Mouse (Mus musculus) MEL (cell line): ENCODE measurements at regions not wholly inside any gene's neighbourhood (a gene's known extent, or its start where the extent isn't known, plus 50 kb on each side); places are given as distances from the start of the nearest gene placed in this dataset.

Experiments
- DNase-seq: peaks from one replicate; pipeline ENCODE4 v3.0.0; 2011; ENCODE audit warnings: low read depth, low spot score
- H3K27ac ChIP-seq: 2 replicates; pipeline ENCODE4 v1.5.1; 2012; ENCODE audit warnings: low read depth, mild to moderate bottlenecking, control low read depth, low read length, moderate library complexity; ENCODE audit not compliant: control insufficient read depth
- H3K27me3 ChIP-seq, 2 experiments: fragments of 150-350 bp in 1 of 2; sonication (generic) in 1 of 2; 2 replicates each; pipeline ENCODE4 v1.6.1; 2012; ENCODE audit warnings: low read length in 2 of 2, mild to moderate bottlenecking in 2 of 2, improper control_type of control experiment in 1 of 2, moderate library complexity in 1 of 2; ENCODE audit not compliant: insufficient read depth in 2 of 2, control insufficient read depth in 1 of 2
- H3K36me3 ChIP-seq, 2 experiments: 2 replicates each; pipeline ENCODE4 v1.6.1; 2012 to 2014; ENCODE audit warnings: low read length in 2 of 2, improper control_type of control experiment in 1 of 2, inconsistent platforms in 1 of 2, mild to moderate bottlenecking in 1 of 2; ENCODE audit not compliant: insufficient read depth in 2 of 2, control insufficient read depth in 1 of 2
- H3K4me1 ChIP-seq, 2 experiments: fragments of 150-350 bp in 1 of 2; sonication (generic) in 1 of 2; 2 replicates each; pipeline ENCODE4 v1.6.1; 2012; ENCODE audit warnings: low read length in 2 of 2, improper control_type of control experiment in 1 of 2, mild to moderate bottlenecking in 1 of 2; ENCODE audit not compliant: insufficient read depth in 2 of 2, control insufficient read depth in 1 of 2
- H3K4me3 ChIP-seq, 2 experiments: fragments of 150-350 bp in 1 of 2; sonication (generic) in 1 of 2; 2 replicates each; pipeline ENCODE4 v1.5.1; 2012; ENCODE audit warnings: low read depth in 2 of 2, low read length in 2 of 2, mild to moderate bottlenecking in 2 of 2, moderate library complexity in 2 of 2, control low read depth in 1 of 2, improper control_type of control experiment in 1 of 2; ENCODE audit not compliant: control insufficient read depth in 1 of 2, insufficient read depth in 1 of 2
- H3K79me2 ChIP-seq: 2 replicates; pipeline ENCODE4 v1.6.1; 2012; ENCODE audit warnings: mild to moderate bottlenecking, low read length, moderate library complexity; ENCODE audit not compliant: control insufficient read depth, poor library complexity, insufficient read depth
- H3K9ac ChIP-seq: 2 replicates; pipeline ENCODE4 v1.6.1; 2012; ENCODE audit warnings: low read depth, mild to moderate bottlenecking, control low read depth, low read length, moderate library complexity; ENCODE audit not compliant: control insufficient read depth, poor library complexity, severe bottlenecking
- H3K9me3 ChIP-seq: fragments of 150-350 bp; sonication (generic); replicated peaks from 2 replicates; pipeline ENCODE4 v1.6.1; 2012; ENCODE audit warnings: mild to moderate bottlenecking, low read length, improper control_type of control experiment, moderate library complexity; ENCODE audit not compliant: insufficient read depth
- BHLHE40 ChIP-seq: IDR thresholded peaks from 2 replicates; pipeline ENCODE4 v1.6.1; 2012; ENCODE audit warnings: low read depth, mild to moderate bottlenecking, inconsistent platforms, low read length, improper control_type of control experiment, borderline replicate concordance
- CHD2 ChIP-seq: IDR thresholded peaks from 2 replicates; pipeline ENCODE4 v1.6.1; 2011; ENCODE audit warnings: low read length, improper control_type of control experiment
- CTCF ChIP-seq, 3 experiments: IDR thresholded peaks in 2 of 3; conservative IDR thresholded peaks in 1 of 3; 2 replicates each; pipeline ENCODE4 v1.5.1; 2011 to 2012; ENCODE audit warnings: low read length in 3 of 3, low read depth in 2 of 3, mild to moderate bottlenecking in 2 of 3, improper control_type of control experiment in 1 of 3, inconsistent platforms in 1 of 3, mixed read lengths in 1 of 3, moderate library complexity in 1 of 3; ENCODE audit not compliant: control insufficient read depth in 1 of 3, insufficient read depth in 1 of 3, poor library complexity in 1 of 3, severe bottlenecking in 1 of 3
- E2F4 ChIP-seq: IDR thresholded peaks from 2 replicates; pipeline ENCODE4 v1.6.1; 2011; ENCODE audit warnings: low read depth, low read length, improper control_type of control experiment, borderline replicate concordance
- GATA1 ChIP-seq: IDR thresholded peaks from 2 replicates; pipeline ENCODE4 v1.6.1; 2011; ENCODE audit warnings: low read depth, low read length, improper control_type of control experiment
- HCFC1 ChIP-seq: IDR thresholded peaks from 2 replicates; pipeline ENCODE4 v1.6.1; 2012; ENCODE audit warnings: low read depth, mild to moderate bottlenecking, inconsistent platforms, low read length, improper control_type of control experiment, moderate library complexity
- JUND ChIP-seq: IDR thresholded peaks from 2 replicates; pipeline ENCODE4 v1.6.1; 2011; ENCODE audit warnings: low read depth, mild to moderate bottlenecking, improper control_type of control experiment, low read length
- KAT2A ChIP-seq: conservative IDR thresholded peaks from 2 replicates; pipeline ENCODE4 v1.6.1; 2012; ENCODE audit warnings: low read depth, low read length, improper control_type of control experiment, inconsistent platforms
- MAFK ChIP-seq: IDR thresholded peaks from 2 replicates; pipeline ENCODE4 v1.6.1; 2011; ENCODE audit warnings: low read depth, mild to moderate bottlenecking, low read length, improper control_type of control experiment, borderline replicate concordance
- MAZ ChIP-seq: IDR thresholded peaks from 2 replicates; pipeline ENCODE4 v1.6.1; 2012; ENCODE audit warnings: low read depth, mild to moderate bottlenecking, inconsistent platforms, low read length, improper control_type of control experiment
- MXI1 ChIP-seq: IDR thresholded peaks from 2 replicates; pipeline ENCODE4 v1.6.1; 2011; ENCODE audit warnings: mild to moderate bottlenecking, low read depth, low read length, improper control_type of control experiment
- MYB ChIP-seq: IDR thresholded peaks from 2 replicates; pipeline ENCODE4 v1.6.1; 2011; ENCODE audit warnings: mild to moderate bottlenecking, low read depth, low read length, improper control_type of control experiment
- MYC ChIP-seq: IDR thresholded peaks from 2 replicates; pipeline ENCODE4 v1.6.1; 2011; ENCODE audit warnings: low read depth, mild to moderate bottlenecking, low read length, improper control_type of control experiment, moderate library complexity
- NELFE ChIP-seq: IDR thresholded peaks from 2 replicates; pipeline ENCODE4 v1.6.1; 2011; ENCODE audit warnings: low read depth, low read length, improper control_type of control experiment
- NRF1 ChIP-seq: IDR thresholded peaks from 2 replicates; pipeline ENCODE4 v1.6.1; 2014; ENCODE audit warnings: low read depth, mild to moderate bottlenecking, inconsistent platforms, low read length, improper control_type of control experiment, moderate library complexity; ENCODE audit not compliant: poor library complexity, insufficient read depth, severe bottlenecking
- POLR2A ChIP-seq, 2 experiments: IDR thresholded peaks; 2 replicates each; pipeline ENCODE4 v1.6.1; 2011 to 2012; ENCODE audit warnings: low read length in 2 of 2, mild to moderate bottlenecking in 2 of 2, control low read depth in 1 of 2, improper control_type of control experiment in 1 of 2, low read depth in 1 of 2, moderate library complexity in 1 of 2; ENCODE audit not compliant: control insufficient read depth in 1 of 2, insufficient read depth in 1 of 2, poor library complexity in 1 of 2
- POLR2AphosphoS2 ChIP-seq: IDR thresholded peaks from 2 replicates; pipeline ENCODE4 v1.6.1; 2011; ENCODE audit warnings: low read length, improper control_type of control experiment
- RAD21 ChIP-seq: IDR thresholded peaks from 2 replicates; pipeline ENCODE4 v1.6.1; 2011; ENCODE audit warnings: mild to moderate bottlenecking, low read depth, low read length, improper control_type of control experiment
- RCOR1 ChIP-seq: IDR thresholded peaks from 2 replicates; pipeline ENCODE4 v1.6.1; 2012; ENCODE audit warnings: low read depth, mild to moderate bottlenecking, inconsistent platforms, low read length, improper control_type of control experiment
- SMC3 ChIP-seq: IDR thresholded peaks from 2 replicates; pipeline ENCODE4 v1.6.1; 2011; ENCODE audit warnings: low read depth, low read length, improper control_type of control experiment
- TAL1 ChIP-seq: IDR thresholded peaks from 2 replicates; pipeline ENCODE4 v1.6.1; 2012; ENCODE audit warnings: mild to moderate bottlenecking, inconsistent platforms, low read length, moderate library complexity, mixed read lengths
- USF1 ChIP-seq: IDR thresholded peaks from 2 replicates; pipeline ENCODE4 v1.6.1; 2014; ENCODE audit warnings: low read depth, mild to moderate bottlenecking, inconsistent platforms, low read length, improper control_type of control experiment, moderate library complexity
- USF2 ChIP-seq, 2 experiments: IDR thresholded peaks; 2 replicates each; pipeline ENCODE4 v1.6.1; 2011 to 2012; ENCODE audit warnings: improper control_type of control experiment in 2 of 2, low read length in 2 of 2, borderline replicate concordance in 1 of 2, inconsistent platforms in 1 of 2, low read depth in 1 of 2, mild to moderate bottlenecking in 1 of 2; ENCODE audit not compliant: insufficient read depth in 1 of 2
- ZC3H11A ChIP-seq: IDR thresholded peaks from 2 replicates; pipeline ENCODE4 v1.6.1; 2012; ENCODE audit warnings: low read depth, mild to moderate bottlenecking, inconsistent platforms, low read length, improper control_type of control experiment
- ZKSCAN1 ChIP-seq: IDR thresholded peaks from 2 replicates; pipeline ENCODE4 v1.6.1; 2012; ENCODE audit warnings: low read depth, mild to moderate bottlenecking, inconsistent platforms, low read length, improper control_type of control experiment, moderate library complexity
- ZNF384 ChIP-seq: IDR thresholded peaks from 2 replicates; pipeline ENCODE4 v1.6.1; 2012; ENCODE audit warnings: low read depth, mild to moderate bottlenecking, inconsistent platforms, low read length, improper control_type of control experiment

DNA sequence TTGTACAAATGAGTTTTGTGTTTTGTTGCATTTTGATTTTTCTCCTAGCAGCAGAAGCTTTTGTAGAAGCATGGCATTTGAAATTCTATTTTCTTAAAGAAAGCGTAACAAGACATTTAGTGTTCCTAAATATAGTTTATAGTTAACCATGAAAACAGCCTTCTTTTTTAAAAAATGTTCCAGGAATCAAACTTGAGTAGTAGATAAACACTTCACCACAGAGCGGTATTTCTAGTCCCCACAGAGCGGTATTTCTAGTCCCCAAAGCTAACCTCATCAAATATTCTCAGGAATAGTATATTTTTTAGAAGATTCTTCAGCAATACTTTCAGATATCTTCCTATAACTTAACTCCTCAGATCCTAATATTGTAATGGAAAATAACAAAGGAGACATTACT is 2146.6 kb downstream of the 9330182O14Rik start:
- Histone ChIP-seq H3K9ac (no peak overlapping the region), H3K79me2 (no peaks in the 10 kb centered on the region), H3K36me3 (peaks cover 0 to 9% of the 10 kb centered on the region in 2 experiments; a peak in 2 of 4 replicates), H3K27me3 (no peaks in the 10 kb centered on the region), H3K27ac (no peak overlapping the region), H3K4me3 (no peak overlapping the region), H3K4me1 (peaks cover 4 to 10% of the 10 kb centered on the region in 2 experiments; a peak in 3 of 4 replicates), H3K9me3 (no peaks in the 10 kb centered on the region)
- no peak for TF ChIP-seq KAT2A
- no peak for TF ChIP-seq MAFK
- TF ChIP-seq MAZ = no peak
- TF ChIP-seq CTCF (IDR thresholded peaks at IDR 0.05 in 2 of 3, conservative IDR thresholded peaks at IDR 0.05 in 1 of 3; ENCODE audit: control insufficient read depth in 1 of 3, insufficient read depth in 1 of 3, low read depth in 2 of 3, low read length in 3 of 3, poor library complexity in 1 of 3, severe bottlenecking in 1 of 3) = no peak
- no peak for TF ChIP-seq GATA1
- TF ChIP-seq USF1 = no peak
- no peak for TF ChIP-seq SMC3
- TF ChIP-seq RCOR1 = no peak
- no peak for TF ChIP-seq ZNF384
- DNase-seq = no peak

GRCm38 (mm10) chr15:42296406-42296805 is 2162.2 kb downstream of the 9330182O14Rik start:
- Histone ChIP-seq H3K4me1 (peaks cover 2% of the 10 kb centered on the region in 2 experiments; a peak in 2 of 4 replicates), H3K36me3 (peaks cover 0 to 4% of the 10 kb centered on the region in 2 experiments; a peak in 2 of 4 replicates), H3K27ac (no peak overlapping the region), H3K9me3 (no peaks in the 10 kb centered on the region), H3K9ac (no peak overlapping the region), H3K4me3 (no peak overlapping the region), H3K27me3 (no peaks in the 10 kb centered on the region), H3K79me2 (no peaks in the 10 kb centered on the region)
- DNase-seq = no peak
- no peak for TF ChIP-seq POLR2A (IDR thresholded peaks at IDR 0.05; ENCODE audit: control insufficient read depth in 1 of 2, insufficient read depth in 1 of 2, low read depth in 1 of 2, low read length in 2 of 2, poor library complexity in 1 of 2)
- no peak for TF ChIP-seq GATA1
- TF ChIP-seq USF2 (IDR thresholded peaks at IDR 0.05; ENCODE audit: borderline replicate concordance in 1 of 2, insufficient read depth in 1 of 2, low read depth in 1 of 2, low read length in 2 of 2) = no peak
- TF ChIP-seq MYC = no peak
- no peak for TF ChIP-seq ZNF384
- no peak for TF ChIP-seq NELFE
- TF ChIP-seq RAD21 = no peak
- TF ChIP-seq CHD2 = no peak
- TF ChIP-seq RCOR1 = no peak

DNA sequence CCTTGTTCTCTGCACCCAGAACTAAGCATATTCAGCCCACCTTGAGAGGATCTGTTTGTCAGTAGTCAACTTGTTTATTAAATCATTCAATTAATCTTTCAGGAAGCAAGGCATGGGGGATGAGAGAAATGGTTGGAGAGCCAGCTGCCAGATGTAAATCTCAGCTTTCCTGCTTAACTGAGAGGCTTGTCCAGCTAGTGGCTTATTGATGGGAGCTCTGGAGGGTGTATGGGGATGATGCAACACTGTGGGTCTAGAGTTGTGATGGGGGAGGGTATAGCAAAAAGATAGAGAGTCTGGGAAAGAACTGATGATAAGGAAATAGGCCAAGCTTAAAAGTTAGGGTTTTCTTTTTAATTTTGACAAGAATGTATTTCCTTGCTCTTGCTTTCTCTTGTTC is 2163.3 kb downstream of the 9330182O14Rik start:
- no peaks in the 10 kb centered on the region for H3K27me3 ChIP-seq
- H3K36me3 ChIP-seq = peaks cover 0 to 4% of the 10 kb centered on the region in 2 experiments; a peak in 2 of 4 replicates
- peaks cover 2% of the 10 kb centered on the region in 2 experiments; a peak in 2 of 4 replicates for H3K4me1 ChIP-seq
- no peak overlapping the region for H3K4me3 ChIP-seq
- no peaks in the 10 kb centered on the region for H3K79me2 ChIP-seq
- no peaks in the 10 kb centered on the region for H3K9me3 ChIP-seq
- H3K27ac ChIP-seq = no peak overlapping the region
- DNase-seq = no peak
- no peak for TF ChIP-seq BHLHE40
- TF ChIP-seq HCFC1 = no peak
- no peak for TF ChIP-seq ZKSCAN1
- TF ChIP-seq POLR2A (IDR thresholded peaks at IDR 0.05; ENCODE audit: control insufficient read depth in 1 of 2, insufficient read depth in 1 of 2, low read depth in 1 of 2, low read length in 2 of 2, poor library complexity in 1 of 2) = no peak
- TF ChIP-seq MYB = no peak
- no peak for TF ChIP-seq JUND
- no peak for TF ChIP-seq GATA1
- TF ChIP-seq POLR2AphosphoS2 = no peak
- TF ChIP-seq ZC3H11A = no peak
- no peak for TF ChIP-seq MXI1
- no peak for TF ChIP-seq E2F4
- TF ChIP-seq CTCF (IDR thresholded peaks at IDR 0.05 in 2 of 3, conservative IDR thresholded peaks at IDR 0.05 in 1 of 3; ENCODE audit: control insufficient read depth in 1 of 3, insufficient read depth in 1 of 3, low read depth in 2 of 3, low read length in 3 of 3, poor library complexity in 1 of 3, severe bottlenecking in 1 of 3) = no peak
- TF ChIP-seq MAZ = no peak
- TF ChIP-seq TAL1 = no peak
- no peak for TF ChIP-seq NRF1
- no peak overlapping the region for H3K9ac ChIP-seq
